Mouse (Mus musculus) midbrain, embryonic 11.5 days (tissue): Measurements from ENCODE around the gene Mthfd1l. TPM values are rescaled to one million over a fixed set of nuclear protein-coding genes. Genes with fewer than 3 reads are reported as not detected.

ENCODE experiments used
- ATAC-seq: fragments of 200-750 bp; cut with Nextera tagmentation; 2 replicates; pipeline ENCODE4 v1.8.0; 2017; ENCODE audit warnings: moderate TSS enrichment, moderate library complexity; ENCODE audit not compliant: low FRiP score
- DNase-seq: peaks from one replicate; pipeline ENCODE4 v3.0.0; 2015; ENCODE audit warnings: low spot score; ENCODE audit errors: missing footprints
- H3K27ac ChIP-seq: fragments of 300-500 bp; sonication (generic); 2 replicates; pipeline ENCODE4 v1.5.1; 2014; ENCODE audit warnings: low read depth, low read length
- H3K27me3 ChIP-seq: fragments of 300-500 bp; sonication (generic); 2 replicates; pipeline ENCODE4 v1.6.1; 2014; ENCODE audit warnings: mild to moderate bottlenecking, low read length, moderate library complexity, mixed read lengths; ENCODE audit not compliant: control insufficient read depth, insufficient read depth
- H3K36me3 ChIP-seq: fragments of 300-500 bp; sonication (generic); 2 replicates; pipeline ENCODE4 v1.6.1; 2014; ENCODE audit warnings: mild to moderate bottlenecking, low read length, moderate library complexity, mixed read lengths; ENCODE audit not compliant: control insufficient read depth, insufficient read depth
- H3K4me1 ChIP-seq: fragments of 300-500 bp; sonication (generic); 2 replicates; pipeline ENCODE4 v1.6.1; 2014; ENCODE audit warnings: low read length; ENCODE audit not compliant: control insufficient read depth, insufficient read depth
- H3K4me2 ChIP-seq: fragments of 300-500 bp; sonication (generic); 2 replicates; pipeline ENCODE4 v1.6.1; 2014; ENCODE audit warnings: mild to moderate bottlenecking, moderate library complexity
- H3K4me3 ChIP-seq: fragments of 300-500 bp; sonication (generic); 2 replicates; pipeline ENCODE4 v1.5.1; 2014; ENCODE audit warnings: low read depth, low read length
- H3K9ac ChIP-seq: fragments of 300-500 bp; sonication (generic); 2 replicates; pipeline ENCODE4 v1.6.1; 2014; ENCODE audit warnings: low read length
- H3K9me3 ChIP-seq: fragments of 300-500 bp; sonication (generic); 2 replicates; pipeline ENCODE4 v1.6.1; 2016; ENCODE audit warnings: low read length; ENCODE audit not compliant: control insufficient read depth
- WGBS: fragments of 180-500 bp; shearing (Covaris S2); extraction: QIAGEN DNeasy Blood & Tissue Kit; methylation state at CpG from one replicate; pipeline ENCODE4 v1.1.7; 2014; 5-methylcytosine and 5-hydroxymethylcytosine counted together
- polyA plus RNA-seq: library from polyadenylated mRNA; unstranded; fragments of >200 nt; fragmentation: Nextera tagmentation; extraction: Ambion mirVana; gene quantifications from 2 replicates; pipeline ENCODE4 v1.2.1, GENCODE M21; 2014

Gene Mthfd1l
- polyA plus RNA-seq, 1 experiment from 2014 or later: 15.4 TPM

DNA sequence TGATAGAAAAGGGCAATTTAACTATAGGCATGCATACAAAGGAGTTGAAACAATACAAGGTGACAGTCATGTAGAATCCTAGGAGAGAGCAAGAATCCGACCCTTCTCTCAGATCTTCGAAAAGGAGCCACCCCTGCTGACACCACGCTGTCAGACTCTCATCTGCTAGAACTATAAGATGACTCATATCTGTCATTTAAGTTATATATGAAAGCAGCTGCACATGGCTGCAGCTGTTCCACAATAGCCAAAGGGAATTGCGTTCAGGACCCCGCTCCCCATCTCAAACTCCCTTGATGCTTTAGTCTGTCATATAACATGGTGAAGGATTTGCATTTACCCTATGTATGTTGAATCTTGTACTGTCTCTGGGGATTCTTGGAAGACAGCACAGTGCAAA lies 201.3 kb downstream of the Mthfd1l start:
- no peak for ATAC-seq
- Histone ChIP-seq H3K4me3 (no peak overlapping the region), H3K27ac (no peak overlapping the region), H3K9ac (no peak overlapping the region), H3K4me2 (no peak overlapping the region), H3K36me3 (no peaks in the 10 kb centered on the region), H3K27me3 (no peaks in the 10 kb centered on the region), H3K9me3 (no peaks in the 10 kb centered on the region), H3K4me1 (no peaks in the 10 kb centered on the region)
- WGBS: 80% methylated on average over 5 of the region's 5 CpGs
- no peak for DNase-seq

- H3K4me1 ChIP-seq: no peaks in the 10 kb centered on the region
- DNase-seq: no peak
- 85% methylated on average over 3 of the region's 3 CpGs for WGBS
- no peaks in the 10 kb centered on the region for H3K9me3 ChIP-seq
- no peaks in the 10 kb centered on the region for H3K27me3 ChIP-seq
- H3K9ac ChIP-seq: no peak overlapping the region
- no peak for ATAC-seq
- H3K4me3 ChIP-seq: no peak overlapping the region
- H3K4me2 ChIP-seq: no peak overlapping the region
- no peaks in the 10 kb centered on the region for H3K36me3 ChIP-seq
- H3K27ac ChIP-seq: no peak overlapping the region
These were observed 201.8 kb downstream of the Mthfd1l start for GRCm38 (mm10) chr10:4174717-4175116.

GRCm38 (mm10) chr10:4177285-4177684 lies 204.4 kb downstream of the Mthfd1l start:
- no peak overlapping the region for H3K9ac ChIP-seq
- ATAC-seq: no peak
- no peaks in the 10 kb centered on the region for H3K27me3 ChIP-seq
- whole genome bisulfite sequencing: 93% methylated on average over 4 of the region's 4 CpGs
- H3K27ac ChIP-seq: no peak overlapping the region
- H3K36me3 ChIP-seq: no peaks in the 10 kb centered on the region
- no peaks in the 10 kb centered on the region for H3K9me3 ChIP-seq
- no peak for DNase-seq
- H3K4me1 ChIP-seq: no peaks in the 10 kb centered on the region
- no peak overlapping the region for H3K4me3 ChIP-seq
- H3K4me2 ChIP-seq: no peak overlapping the region

- DNase-seq: no peak
These were observed 206.3 kb downstream of the Mthfd1l start for GRCm38 (mm10) chr10:4179049-4179790.

GRCm38 (mm10) chr10:4181953-4182352 lies 209.0 kb downstream of the Mthfd1l start:
- Histone ChIP-seq H3K4me1 (no peaks in the 10 kb centered on the region), H3K9me3 (no peaks in the 10 kb centered on the region), H3K4me2 (no peak overlapping the region), H3K9ac (no peak overlapping the region), H3K36me3 (no peaks in the 10 kb centered on the region), H3K4me3 (no peak overlapping the region), H3K27ac (no peak overlapping the region), H3K27me3 (no peaks in the 10 kb centered on the region)
- WGBS: 92% methylated on average over 1 of the region's 1 CpGs
- DNase-seq: no peak
- no peak for ATAC-seq

More at GRCm38 (mm10) chr10:4179049-4179790, 206.3 kb downstream of the Mthfd1l start:
- H3K27ac ChIP-seq: no peak overlapping the region
- H3K4me2 ChIP-seq: no peak overlapping the region
- no peaks in the 10 kb centered on the region for H3K36me3 ChIP-seq
- no peak for ATAC-seq
- no peak overlapping the region for H3K9ac ChIP-seq
- H3K4me1 ChIP-seq: no peaks in the 10 kb centered on the region
- H3K9me3 ChIP-seq: no peaks in the 10 kb centered on the region
- H3K4me3 ChIP-seq: no peak overlapping the region
- 94% methylated on average over 7 of the region's 7 CpGs for WGBS
- no peaks in the 10 kb centered on the region for H3K27me3 ChIP-seq

- no peak overlapping the region for H3K4me2 ChIP-seq
- no peak overlapping the region for H3K27ac ChIP-seq
- H3K27me3 ChIP-seq: no peaks in the 10 kb centered on the region
- ATAC-seq (no peak), DNase-seq (no peak)
- WGBS: 69% methylated on average over 2 of the region's 2 CpGs
- no peaks in the 10 kb centered on the region for H3K4me1 ChIP-seq
- H3K4me3 ChIP-seq: no peak overlapping the region
- no peak overlapping the region for H3K9ac ChIP-seq
- H3K36me3 ChIP-seq: no peaks in the 10 kb centered on the region
- no peaks in the 10 kb centered on the region for H3K9me3 ChIP-seq
These were observed 209.5 kb downstream of the Mthfd1l start for GRCm38 (mm10) chr10:4182406-4182805.

DNA sequence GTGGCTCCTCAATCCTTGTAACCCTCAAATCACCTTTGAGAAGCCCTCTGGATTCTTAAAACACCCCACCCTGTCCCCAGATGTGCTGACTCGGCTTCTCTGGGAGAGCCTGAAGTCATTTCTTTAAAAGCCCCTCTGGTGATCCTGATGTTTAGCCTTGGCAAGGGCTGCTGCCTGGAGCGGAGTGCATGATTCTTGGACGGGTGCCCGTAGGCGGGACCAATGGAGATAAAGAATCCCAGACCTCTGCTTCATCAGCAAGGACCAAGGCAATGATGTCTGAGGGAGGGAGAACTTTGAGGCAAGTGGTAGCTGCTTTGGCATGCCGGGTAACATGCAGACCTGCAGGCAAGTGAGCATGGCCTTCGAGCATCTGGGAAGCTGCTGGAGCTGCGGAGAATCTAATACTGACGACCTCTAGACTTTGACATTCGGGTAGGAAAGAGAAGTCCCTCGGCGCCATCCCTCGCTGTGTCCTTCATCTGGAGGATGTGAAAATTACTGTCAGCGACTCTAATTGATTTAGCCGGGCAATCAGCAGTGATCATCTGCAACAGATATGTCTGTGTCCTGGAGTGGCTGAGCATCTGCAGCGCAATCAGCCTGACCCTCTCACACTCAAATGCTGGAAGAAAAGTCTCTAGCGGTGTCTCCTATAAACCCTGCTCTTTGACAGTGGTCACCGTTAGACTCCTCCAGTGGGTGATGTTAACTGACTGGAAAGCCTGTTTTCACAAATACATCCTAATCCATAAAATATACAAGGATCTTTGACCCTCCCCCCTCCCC lies 215.9 kb downstream of the Mthfd1l start:
- no peak for DNase-seq
- H3K27ac ChIP-seq: no peak overlapping the region

DNA sequence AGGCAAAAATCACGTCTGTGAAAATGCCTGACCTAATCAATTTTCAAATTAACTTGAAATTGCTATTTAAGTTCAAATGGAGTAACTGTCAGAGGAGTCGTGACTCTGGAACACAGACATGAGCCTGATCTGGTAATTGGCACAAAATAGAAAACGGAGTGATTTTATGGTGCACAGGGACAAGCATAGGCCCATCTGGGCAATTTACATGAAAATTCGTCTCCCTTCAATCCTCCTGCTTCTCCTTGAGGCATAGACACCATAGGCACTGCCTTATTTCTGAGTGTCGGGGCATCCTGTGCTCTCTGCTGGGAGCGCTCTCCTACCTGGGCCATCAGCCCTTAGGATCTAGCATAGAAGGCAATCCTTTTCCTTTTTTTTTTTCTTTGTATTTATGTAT lies 216.5 kb downstream of the Mthfd1l start:
- no peak for DNase-seq
- Histone ChIP-seq H3K4me1 (no peaks in the 10 kb centered on the region), H3K9ac (no peak overlapping the region), H3K27me3 (no peaks in the 10 kb centered on the region), H3K36me3 (no peaks in the 10 kb centered on the region), H3K4me2 (no peak overlapping the region), H3K4me3 (no peak overlapping the region), H3K27ac (no peak overlapping the region), H3K9me3 (no peaks in the 10 kb centered on the region)
- 83% methylated on average over 6 of the region's 6 CpGs for WGBS
- peak; percentile 62; the same call in 1 of the 2 replicates for ATAC-seq

More for the DNA sequence above, 215.9 kb downstream of the Mthfd1l start:
- Histone ChIP-seq H3K9ac (no peak overlapping the region), H3K4me2 (no peak overlapping the region), H3K36me3 (no peaks in the 10 kb centered on the region), H3K4me1 (no peaks in the 10 kb centered on the region), H3K9me3 (no peaks in the 10 kb centered on the region), H3K27me3 (no peaks in the 10 kb centered on the region), H3K4me3 (no peak overlapping the region)
- WGBS: 90% methylated on average over 18 of the region's 18 CpGs
- ATAC-seq: peak; percentile 58

DNA sequence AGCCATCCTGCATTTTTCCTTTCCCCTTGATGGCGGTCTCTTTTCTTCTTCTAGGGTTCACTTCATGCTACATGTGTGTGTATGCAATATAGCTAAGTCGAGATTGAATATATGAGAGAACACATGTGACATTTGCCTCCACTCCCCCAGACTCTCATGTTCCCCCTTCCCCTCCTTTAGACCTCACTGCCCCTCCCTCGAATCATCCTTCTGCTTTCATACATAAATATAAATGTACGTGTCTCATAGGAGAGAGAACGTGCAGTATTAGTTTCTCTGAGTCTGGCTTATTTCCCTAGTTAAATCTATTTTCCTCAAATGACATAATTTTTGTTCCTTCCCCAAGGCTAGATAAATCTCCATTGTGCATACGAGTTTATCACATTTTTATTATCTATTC lies 226.1 kb downstream of the Mthfd1l start:
- no peaks in the 10 kb centered on the region for H3K27me3 ChIP-seq
- H3K4me1 ChIP-seq: no peaks in the 10 kb centered on the region
- H3K9ac ChIP-seq: no peak overlapping the region
- H3K27ac ChIP-seq: no peak overlapping the region
- ATAC-seq (no peak), DNase-seq (no peak)
- 90% methylated on average over 6 of the region's 6 CpGs for WGBS
- no peaks in the 10 kb centered on the region for H3K36me3 ChIP-seq
- no peaks in the 10 kb centered on the region for H3K9me3 ChIP-seq
- H3K4me3 ChIP-seq: no peak overlapping the region
- no peak overlapping the region for H3K4me2 ChIP-seq
